Mouse (Mus musculus) natural killer cell, adult 2 months (primary cell): Measurements from ENCODE around the gene Gm20388.

ENCODE experiments used
- DNase-seq, 2 experiments: peaks; one replicate each; pipeline ENCODE4 v3.0.0; 2022; ENCODE audit warnings: low spot score in 2 of 2

Gene Gm20388

GRCm38 (mm10) chr8:121187491-121188364 lies 1277.1 kb downstream of the Gm20388 start:
- peak; percentile 66 to 81 for DNase-seq

GRCm38 (mm10) chr8:121188994-121189393 lies 1278.4 kb downstream of the Gm20388 start:
- DNase-seq, result no peak

GRCm38 (mm10) chr8:121192451-121192850 lies 1281.8 kb downstream of the Gm20388 start:
- peak in 1 of 2 experiments; percentile 34 for DNase-seq

GRCm38 (mm10) chr8:121195970-121196369 lies 1285.3 kb downstream of the Gm20388 start:
- DNase-seq, result no peak

- no peak for DNase-seq
Observed at GRCm38 (mm10) chr8:121196726-121197668, 1286.4 kb downstream of the Gm20388 start.

GRCm38 (mm10) chr8:121200069-121200468 lies 1289.4 kb downstream of the Gm20388 start:
- no peak for DNase-seq

- DNase-seq, result peak; percentile 60 to 77
Observed at GRCm38 (mm10) chr8:121200979-121201378, 1290.3 kb downstream of the Gm20388 start.

GRCm38 (mm10) chr8:121201651-121202050 lies 1291.0 kb downstream of the Gm20388 start:
- no peak for DNase-seq

GRCm38 (mm10) chr8:121203612-121204376 lies 1293.2 kb downstream of the Gm20388 start:
- DNase-seq, result no peak

GRCm38 (mm10) chr8:121207171-121207570 lies 1296.5 kb downstream of the Gm20388 start:
- DNase-seq, result no peak

GRCm38 (mm10) chr8:121210627-121211026 lies 1300.0 kb downstream of the Gm20388 start:
- no peak for DNase-seq

- no peak for DNase-seq
Observed at GRCm38 (mm10) chr8:121213236-121213635, 1302.6 kb downstream of the Gm20388 start.

- DNase-seq, result no peak
Observed at GRCm38 (mm10) chr8:121213651-121214050, 1303.0 kb downstream of the Gm20388 start.

- no peak for DNase-seq
Observed at GRCm38 (mm10) chr8:121214975-121215374, 1304.3 kb downstream of the Gm20388 start.

- DNase-seq, result no peak
Observed at GRCm38 (mm10) chr8:121216441-121216949, 1305.9 kb downstream of the Gm20388 start.

- DNase-seq, result peak in 1 of 2 experiments; percentile 16
Observed at GRCm38 (mm10) chr8:121218486-121218885, 1307.8 kb downstream of the Gm20388 start.

- no peak for DNase-seq
Observed at GRCm38 (mm10) chr8:121220103-121220899, 1309.7 kb downstream of the Gm20388 start.

- DNase-seq, result no peak
Observed at GRCm38 (mm10) chr8:121224709-121225108, 1314.1 kb downstream of the Gm20388 start.

GRCm38 (mm10) chr8:121227756-121228155 lies 1317.1 kb downstream of the Gm20388 start:
- no peak for DNase-seq

GRCm38 (mm10) chr8:121228892-121229291 lies 1318.3 kb downstream of the Gm20388 start:
- peak; percentile 5 to 17 for DNase-seq
